Mouse (Mus musculus): ENCODE data around the gene Tcerg1l. TPM values are rescaled to one million over a fixed set of nuclear protein-coding genes. Genes with fewer than 3 reads are reported as not detected.

Tcerg1l gene
- total RNA-seq, 2 experiments from 2014 or later: 0.27 TPM; not detected in 1

- DNase-seq (ENCODE audit: low spot score in 2 of 2): no peak
Measured at GRCm38 (mm10) chr7:138365519-138365918, 32.0 kb downstream of the Tcerg1l start.

GRCm38 (mm10) chr7:138357475-138357874, 40.1 kb downstream of the Tcerg1l start:
- no peak for DNase-seq (ENCODE audit: low spot score in 2 of 2)

- DNase-seq (ENCODE audit: low spot score in 2 of 2): no peak
Measured at GRCm38 (mm10) chr7:138356655-138357449, 40.7 kb downstream of the Tcerg1l start.

- DNase-seq (ENCODE audit: low spot score in 2 of 2): no peak
Measured at GRCm38 (mm10) chr7:138345451-138345850, 52.1 kb downstream of the Tcerg1l start.

- no peak for DNase-seq (ENCODE audit: low spot score in 2 of 2)
Measured at GRCm38 (mm10) chr7:138338451-138338850, 59.1 kb downstream of the Tcerg1l start.

DNA sequence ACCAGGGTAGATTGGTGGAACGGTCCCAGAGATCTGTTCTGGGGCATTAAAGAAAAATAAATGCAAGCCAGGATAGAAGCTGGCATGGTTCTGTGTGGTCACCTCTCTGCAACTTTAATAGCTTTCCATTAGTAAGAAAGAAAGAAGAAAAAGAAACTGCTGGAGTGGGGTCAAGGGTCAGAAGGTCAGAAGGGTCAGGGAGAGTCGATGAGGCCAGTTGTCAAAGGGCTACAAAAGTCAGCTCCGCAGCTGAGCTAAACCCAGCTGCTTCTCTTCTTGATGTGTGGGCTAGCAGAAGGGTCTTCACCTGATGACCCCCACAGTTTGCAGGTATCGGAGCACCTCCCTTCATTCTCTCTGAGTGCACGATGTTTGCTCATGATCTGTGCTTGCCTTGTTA, 59.6 kb downstream of the Tcerg1l start:
- DNase-seq (ENCODE audit: low spot score in 2 of 2): no peak

- no peak for DNase-seq (ENCODE audit: low spot score in 2 of 2)
Measured at GRCm38 (mm10) chr7:138332504-138333168, 64.9 kb downstream of the Tcerg1l start.

DNA sequence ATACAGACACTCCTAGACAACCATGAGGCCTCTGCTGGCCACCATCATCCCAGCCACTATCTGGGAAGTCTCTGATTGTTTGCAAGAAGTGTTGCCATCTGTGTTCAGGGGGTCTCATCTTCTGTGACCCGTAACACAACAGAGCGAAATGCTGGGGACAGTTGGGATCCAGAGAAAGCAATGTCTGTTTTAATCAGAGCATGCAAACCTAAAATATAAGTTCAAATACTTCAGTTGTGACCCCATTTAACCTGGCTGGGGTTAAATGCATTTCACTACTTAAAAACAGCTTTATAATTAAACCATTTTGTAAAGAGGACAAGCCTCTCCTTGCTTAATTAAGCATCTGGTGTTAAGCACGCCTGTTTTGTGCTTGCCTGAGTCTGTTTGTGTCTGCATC, 66.3 kb downstream of the Tcerg1l start:
- DNase-seq (ENCODE audit: low spot score in 2 of 2): no peak

DNA sequence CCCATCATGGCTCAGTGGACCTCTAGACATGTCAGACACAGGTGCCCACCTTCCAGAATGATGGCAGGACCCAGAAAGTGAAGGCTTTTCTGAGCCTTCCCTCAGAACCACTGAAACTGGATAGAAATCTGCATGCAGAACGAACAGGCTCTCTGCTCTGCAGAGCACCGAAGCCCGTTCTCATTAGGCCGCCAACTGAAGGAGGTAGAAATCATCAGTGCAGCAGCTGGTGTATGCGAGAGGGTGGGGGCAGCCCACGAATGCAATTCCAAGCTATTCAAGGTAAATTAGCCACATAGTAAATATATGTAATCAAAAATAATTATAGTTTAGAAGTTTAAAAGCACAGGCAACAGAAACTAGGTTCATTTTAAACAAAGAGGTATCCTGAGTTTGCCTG, 68.9 kb downstream of the Tcerg1l start:
- DNase-seq (ENCODE audit: low spot score in 2 of 2): no peak

DNA sequence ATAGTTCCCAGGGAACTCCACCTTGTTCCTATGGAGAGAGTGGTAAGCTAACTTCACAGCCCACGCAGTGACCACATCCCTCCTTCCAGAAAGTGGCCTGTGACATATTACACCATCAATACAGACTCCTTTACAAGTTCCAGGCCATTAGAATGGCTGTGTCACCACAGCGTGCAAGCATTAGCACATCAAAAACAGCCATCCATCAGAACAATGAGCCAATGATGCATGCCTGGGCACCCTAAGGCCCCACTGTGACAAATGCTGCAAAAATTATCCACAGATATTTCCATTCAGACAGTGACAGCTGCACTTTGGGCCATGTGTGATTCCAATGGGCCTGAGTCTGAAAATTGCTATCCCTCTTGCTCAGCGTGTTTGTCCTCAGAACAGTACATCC, 70.8 kb downstream of the Tcerg1l start:
- no peak for DNase-seq (ENCODE audit: low spot score in 2 of 2)

DNA sequence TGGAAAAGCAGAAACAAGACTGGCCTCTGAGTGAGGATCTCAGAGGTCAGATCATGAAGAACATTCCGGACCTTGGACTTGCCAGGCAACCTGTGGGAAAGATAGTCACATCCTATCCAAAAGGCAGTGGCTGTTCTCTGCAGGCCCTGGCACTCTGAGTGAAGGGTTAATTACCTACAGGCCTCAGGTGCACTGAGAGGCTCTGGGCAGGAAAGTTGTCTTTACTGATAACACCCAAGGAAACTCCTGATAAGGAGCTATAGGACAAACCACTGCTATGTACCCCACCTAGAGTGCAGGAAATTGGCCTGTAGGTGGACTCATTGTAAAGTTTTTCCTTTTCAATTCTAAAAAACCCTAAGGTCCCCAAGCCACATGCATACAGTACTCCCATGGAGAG, 83.8 kb downstream of the Tcerg1l start:
- DNase-seq (ENCODE audit: low spot score in 2 of 2): no peak

GRCm38 (mm10) chr7:138306126-138306525, 91.4 kb downstream of the Tcerg1l start:
- DNase-seq (ENCODE audit: low spot score in 2 of 2): no peak

GRCm38 (mm10) chr7:138284790-138285189, 112.7 kb downstream of the Tcerg1l start:
- no peak for DNase-seq (ENCODE audit: low spot score in 2 of 2)

DNA sequence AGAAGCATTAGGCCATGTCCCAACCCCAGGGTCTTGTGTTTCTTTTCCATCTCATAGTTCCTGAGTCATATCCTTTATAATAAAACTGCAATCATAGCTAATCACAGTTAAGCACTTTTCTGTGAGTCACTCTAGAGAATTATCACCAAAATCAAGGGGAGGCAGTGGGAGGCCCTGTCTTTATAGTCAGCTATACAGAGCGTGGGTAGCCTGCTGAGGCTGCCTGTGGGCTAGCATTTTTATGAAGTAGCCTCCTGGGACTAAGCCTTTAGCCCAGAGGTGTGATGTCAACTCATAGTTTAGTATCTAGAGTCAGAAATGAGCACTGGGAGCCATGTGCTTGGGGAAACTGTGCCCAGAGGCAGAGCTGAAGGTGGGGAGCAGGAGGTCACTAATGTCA, 122.3 kb downstream of the Tcerg1l start:
- no peak for DNase-seq (ENCODE audit: low spot score in 2 of 2)

GRCm38 (mm10) chr7:138271328-138271727, 126.2 kb downstream of the Tcerg1l start:
- no peak for DNase-seq (ENCODE audit: low spot score in 2 of 2)

- DNase-seq (ENCODE audit: low spot score in 2 of 2): no peak
Measured at GRCm38 (mm10) chr7:138269386-138269785, 128.1 kb downstream of the Tcerg1l start.

GRCm38 (mm10) chr7:138267976-138268646, 129.4 kb downstream of the Tcerg1l start:
- DNase-seq (ENCODE audit: low spot score in 2 of 2): no peak

DNA sequence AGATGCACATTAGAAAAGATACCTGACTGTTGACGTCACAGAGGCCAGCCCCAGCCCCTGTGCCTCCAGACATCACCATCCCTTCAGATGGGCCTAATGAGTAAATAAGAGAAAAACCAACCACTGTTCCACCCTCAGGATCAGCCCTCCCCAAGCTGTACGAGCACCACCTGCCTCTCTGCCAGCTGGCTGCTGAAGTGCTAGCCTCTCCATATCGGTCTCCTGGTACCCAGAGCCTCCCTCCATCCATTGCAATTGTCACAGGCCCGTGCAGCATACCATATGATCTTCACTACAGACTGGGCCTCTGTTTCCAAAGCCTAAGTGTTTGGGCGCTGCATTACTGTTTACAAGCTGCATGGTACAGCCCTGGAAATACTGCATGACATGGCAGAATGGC, 148.9 kb downstream of the Tcerg1l start:
- DNase-seq (ENCODE audit: low spot score in 2 of 2): no peak

GRCm38 (mm10) chr7:138248176-138248575, 149.4 kb downstream of the Tcerg1l start:
- no peak for DNase-seq (ENCODE audit: low spot score in 2 of 2)

- no peak for DNase-seq (ENCODE audit: low spot score in 2 of 2)
Measured at GRCm38 (mm10) chr7:138246684-138247083, 150.8 kb downstream of the Tcerg1l start.

DNA sequence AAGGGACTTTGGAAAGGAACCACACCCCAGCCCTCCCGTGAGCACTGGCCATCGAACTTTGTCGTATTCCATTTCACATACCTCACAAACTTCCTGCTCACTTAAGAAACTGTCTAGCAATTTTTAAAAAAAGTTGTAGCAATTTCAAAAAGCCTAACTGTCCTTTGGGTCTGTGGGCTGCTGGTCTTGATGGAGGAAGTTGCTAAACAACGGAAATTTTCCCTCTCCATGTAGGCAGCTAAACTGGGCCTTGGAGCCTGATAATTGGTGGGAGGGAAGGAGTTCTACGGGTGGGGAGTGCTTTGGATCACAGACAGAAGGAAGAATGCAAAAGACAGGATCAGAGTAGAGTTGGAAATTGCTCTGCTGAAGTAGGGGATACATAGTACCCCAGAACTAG, 155.3 kb downstream of the Tcerg1l start:
- DNase-seq (ENCODE audit: low spot score in 2 of 2): no peak

GRCm38 (mm10) chr7:138237708-138238225, 159.8 kb downstream of the Tcerg1l start:
- no peak for DNase-seq (ENCODE audit: low spot score in 2 of 2)
